8 mouse cellular contexts compared by ENCODE assay signal in the genomic region with DNA sequence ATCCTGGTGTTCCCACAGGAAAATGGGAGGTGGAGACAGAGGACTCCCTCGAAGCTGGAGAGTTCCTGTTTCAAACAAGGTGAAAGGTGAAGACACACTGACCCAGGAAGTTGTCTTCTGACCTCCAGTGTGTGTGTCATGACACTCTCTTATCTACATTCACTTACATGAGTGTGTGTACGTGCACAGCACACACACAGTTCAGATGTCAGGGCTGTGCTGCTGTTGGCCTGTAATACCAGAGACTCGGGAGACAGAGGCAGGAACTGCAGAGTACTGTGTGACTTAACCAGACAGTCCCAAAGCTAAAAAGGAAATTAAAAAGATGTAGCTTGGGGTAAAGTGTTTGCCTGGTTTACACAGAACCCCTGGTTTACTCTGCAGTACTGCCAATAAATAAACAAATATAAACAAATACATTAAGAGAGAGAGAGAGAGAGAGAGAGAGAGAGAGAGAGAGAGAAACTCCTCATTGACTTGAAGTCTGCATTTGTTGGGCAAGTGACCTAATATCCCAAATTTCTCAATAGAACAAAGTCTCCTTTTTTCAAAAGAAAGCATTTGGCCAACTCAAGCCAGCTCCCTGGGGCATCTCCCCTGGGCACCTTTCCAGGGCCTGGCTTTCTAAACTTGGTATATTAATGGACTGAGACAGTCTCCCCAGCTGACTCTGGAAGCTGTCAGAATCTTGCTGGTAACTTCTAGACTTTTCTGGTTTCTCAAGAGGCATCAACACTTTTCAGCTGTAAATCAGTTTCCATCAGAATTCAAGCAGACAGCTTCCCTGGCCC. TPM values are rescaled to one million over a fixed set of nuclear protein-coding genes. Genes with fewer than 3 reads are reported as not detected.
A peak's percentile ranks its signal among the peaks of the same experiment; 100 is the strongest.
DNase-seq lines count a peak whose midpoint lies in the region; ATAC-seq and TF ChIP-seq lines count a peak whose summit lies in the region.

No protein-coding gene starts in this region.

- 24% methylated on average over 3 of the region's 3 CpGs for WGBS in limb, embryonic 15.5 days

- 0 out of 2 replicates have a peak overlapping the region, but pooled peaks have one; percentile 12 for H3K4me2 ChIP-seq in limb, embryonic 15.5 days

- ATAC-seq in limb, embryonic 15.5 days (ENCODE audit: insufficient number of reproducible peaks, low FRiP score, low TSS enrichment, low read depth): no peak
- ATAC-seq in activated CD4-positive, CD25-positive, alpha-beta regulatory T cell, adult 4 months: no peak

- no peaks in the 10 kb centered on the region for H3K36me3 ChIP-seq in limb, embryonic 15.5 days

- no peak overlapping the region for H3K4me3 ChIP-seq in left cerebral cortex, adult 2 months
- H3K4me3 ChIP-seq in limb, embryonic 15.5 days: no peak overlapping the region

- no peak for TF ChIP-seq CTCF in left cerebral cortex, adult 2 months (IDR thresholded peaks at IDR 0.05)

- H3K27ac ChIP-seq in left cerebral cortex, adult 2 months: peak overlapping the region; percentile 30; the same call in 1 of the 2 replicates
- peak overlapping the region; percentile 64 for H3K27ac ChIP-seq in limb, embryonic 15.5 days

- H3K4me1 ChIP-seq in limb, embryonic 15.5 days: peaks cover 30% of the 10 kb centered on the region

- no peaks in the 10 kb centered on the region for H3K9me3 ChIP-seq in limb, embryonic 15.5 days

- H3K9ac ChIP-seq in limb, embryonic 15.5 days: no peak overlapping the region

- intact Hi-C loops in left cerebral cortex, adult 2 months (cut with DNase I): loop anchor here (1.0 to 5.0 kb wide), 3 partner anchors 91 to 367 kb away; no protein-coding TSS in a partner anchor
- intact Hi-C loops in heart, postnatal 36 days (cut with DNase I): loop anchor here (2.0 to 5.0 kb wide), 6 partner anchors 23 to 367 kb away; a partner anchor contains a TSS

- no peaks in the 10 kb centered on the region for H3K27me3 ChIP-seq in limb, embryonic 15.5 days

- DNase-seq in left cerebral cortex, adult 2 months (ENCODE audit: extremely low spot score in 1 of 2, low spot score in 2 of 2): peak; percentile 22 to 41
- no peak for DNase-seq in left cerebral cortex, adult 11 months (ENCODE audit: low spot score)
- peak; percentile 81 for DNase-seq in adrenal gland, adult 2 months
- peak; percentile 72 for DNase-seq in fat pad, adult 2 months (ENCODE audit: extremely low read depth, low read depth, low spot score)
- peak; percentile 71 to 76 for DNase-seq in heart, postnatal 36 days
- DNase-seq in spleen, postnatal 4 days (ENCODE audit: low spot score in 2 of 2): no peak

RNA-seq across cellular contexts. Expression of a gene that starts 36.0 kb away (rescaled TPM):
- 10 to 100 TPM; 26.6 to 26.9 TPM for total RNA-seq in left cerebral cortex, adult 2 months (2021)
- total RNA-seq in adrenal gland, adult 2 months (2021): 10 to 100 TPM; 21.6 to 22.5 TPM
- 3.5 and 4.1 TPM in 2 replicates for polyA plus RNA-seq in adrenal gland, adult 2 months (2012; rRNA removed)
- 10 to 100 TPM; 21.4 to 23.9 TPM for total RNA-seq in heart, postnatal 36 days (2021)
- polyA plus RNA-seq in limb, embryonic 15.5 days (2015; fragmentation: Nextera tagmentation; extraction: Ambion mirVana): 78.4 and 86.2 TPM in 2 replicates
- polyA plus RNA-seq in activated CD4-positive, CD25-positive, alpha-beta regulatory T cell, adult 4 months (2017; shearing (Covaris generic)): 10 to 100 TPM; 56.3 to 65.1 TPM

RNA-seq across cellular contexts. Expression of a gene that starts 51.3 kb away (rescaled TPM):
- 100 to 1,000 TPM; 143 to 160 TPM for total RNA-seq in left cerebral cortex, adult 2 months (2021)
- total RNA-seq in adrenal gland, adult 2 months (2021): 100 to 1,000 TPM; 303 to 488 TPM
- 25.6 and 34.3 TPM in 2 replicates for polyA plus RNA-seq in adrenal gland, adult 2 months (2012; rRNA removed)
- total RNA-seq in heart, postnatal 36 days (2021): 100 to 1,000 TPM; 830 to 889 TPM
- polyA plus RNA-seq in limb, embryonic 15.5 days (2015; fragmentation: Nextera tagmentation; extraction: Ambion mirVana): 99.5 and 109 TPM in 2 replicates
- 10 to 100 TPM; 85.1 to 91.6 TPM for polyA plus RNA-seq in activated CD4-positive, CD25-positive, alpha-beta regulatory T cell, adult 4 months (2017; shearing (Covaris generic))

Comparison
In these comparisons a context has a peak if more than half of its experiments do, and no peak if none do; other contexts are left out.
1. DNase-seq: peak in left cerebral cortex, adult 2 months (2 of 2), adrenal gland, adult 2 months (single experiment), fat pad, adult 2 months (single experiment) and heart, postnatal 36 days (2 of 2); none in left cerebral cortex, adult 11 months (single experiment) and spleen, postnatal 4 days (0 of 2).